Mouse (Mus musculus): ENCODE measurements at regions not wholly inside any gene's neighbourhood (a gene's known extent, or its start where the extent isn't known, plus 50 kb on each side); places are given as distances from the start of the nearest gene placed in this dataset.

GRCm38 (mm10) chr8:28117997-28118778 lies 670.7 kb downstream of the Poteg start:
- Histone ChIP-seq H3K27ac (ENCODE audit: low read depth, low read length) (no peak overlapping the region), H3K27me3 (ENCODE audit: control insufficient read depth, insufficient read depth, low read length) (no peaks in the 10 kb centered on the region), H3K36me3 (ENCODE audit: control insufficient read depth, insufficient read depth, low read length) (no peaks in the 10 kb centered on the region), H3K9me3 (ENCODE audit: control insufficient read depth, low read length) (no peaks in the 10 kb centered on the region), H3K4me2 (replicated peaks; ENCODE audit: low read depth, low read length) (no peak overlapping the region), H3K4me1 (replicated peaks; ENCODE audit: control insufficient read depth, insufficient read depth, low read length) (no peaks in the 10 kb centered on the region), H3K9ac (ENCODE audit: low read depth, low read length) (no peak overlapping the region), H3K4me3 (ENCODE audit: low read depth, low read length) (no peak overlapping the region)
- peak; percentile 57; the same call in 1 of the 2 replicates for ATAC-seq (ENCODE audit: low FRiP score)
- peak; percentile 12 for DNase-seq (ENCODE audit: low spot score)
- WGBS, result 64% methylated on average over 7 of the region's 7 CpGs

- H3K9ac ChIP-seq (ENCODE audit: low read depth, low read length), result no peak overlapping the region
Observed at GRCm38 (mm10) chr8:28125021-28125420, 677.6 kb downstream of the Poteg start.

GRCm38 (mm10) chr8:28141916-28142315 lies 694.4 kb downstream of the Poteg start:
- WGBS, result 39% methylated on average over 3 of the region's 3 CpGs
- no peak overlapping the region for H3K9ac ChIP-seq (ENCODE audit: low read depth, low read length)
- ATAC-seq (ENCODE audit: low FRiP score) (no peak), DNase-seq (ENCODE audit: low spot score) (no peak)
- no peaks in the 10 kb centered on the region for H3K9me3 ChIP-seq (ENCODE audit: control insufficient read depth, low read length)
- H3K4me1 ChIP-seq (replicated peaks; ENCODE audit: control insufficient read depth, insufficient read depth, low read length), result no peaks in the 10 kb centered on the region
- no peaks in the 10 kb centered on the region for H3K36me3 ChIP-seq (ENCODE audit: control insufficient read depth, insufficient read depth, low read length)
- H3K4me3 ChIP-seq (ENCODE audit: low read depth, low read length), result no peak overlapping the region
- no peaks in the 10 kb centered on the region for H3K27me3 ChIP-seq (ENCODE audit: control insufficient read depth, insufficient read depth, low read length)
- no peak overlapping the region for H3K4me2 ChIP-seq (replicated peaks; ENCODE audit: low read depth, low read length)
- H3K27ac ChIP-seq (ENCODE audit: low read depth, low read length), result no peak overlapping the region

More at GRCm38 (mm10) chr8:28125021-28125420, 677.6 kb downstream of the Poteg start:
- no peak overlapping the region for H3K4me2 ChIP-seq (replicated peaks; ENCODE audit: low read depth, low read length)
- 65% methylated on average over 3 of the region's 3 CpGs for WGBS
- no peaks in the 10 kb centered on the region for H3K4me1 ChIP-seq (replicated peaks; ENCODE audit: control insufficient read depth, insufficient read depth, low read length)
- ATAC-seq (ENCODE audit: low FRiP score) (no peak), DNase-seq (ENCODE audit: low spot score) (no peak)
- no peak overlapping the region for H3K27ac ChIP-seq (ENCODE audit: low read depth, low read length)
- no peak overlapping the region for H3K4me3 ChIP-seq (ENCODE audit: low read depth, low read length)
- H3K27me3 ChIP-seq (ENCODE audit: control insufficient read depth, insufficient read depth, low read length), result no peaks in the 10 kb centered on the region
- H3K36me3 ChIP-seq (ENCODE audit: control insufficient read depth, insufficient read depth, low read length), result no peaks in the 10 kb centered on the region
- H3K9me3 ChIP-seq (ENCODE audit: control insufficient read depth, low read length), result no peaks in the 10 kb centered on the region

- peak; percentile 23 for DNase-seq (ENCODE audit: low spot score)
- WGBS, result 83% methylated on average over 14 of the region's 14 CpGs
Observed at GRCm38 (mm10) chr8:28148599-28149452, 701.4 kb downstream of the Poteg start.

GRCm38 (mm10) chr8:28149453-28149767 lies 701.9 kb downstream of the Poteg start:
- WGBS, result 87% methylated on average over 3 of the region's 3 CpGs
- ATAC-seq (ENCODE audit: low FRiP score), result no peak
- Histone ChIP-seq H3K4me3 (ENCODE audit: low read depth, low read length) (no peak overlapping the region), H3K9ac (ENCODE audit: low read depth, low read length) (no peak overlapping the region), H3K4me2 (replicated peaks; ENCODE audit: low read depth, low read length) (no peak overlapping the region), H3K27me3 (ENCODE audit: control insufficient read depth, insufficient read depth, low read length) (no peaks in the 10 kb centered on the region), H3K9me3 (ENCODE audit: control insufficient read depth, low read length) (no peaks in the 10 kb centered on the region), H3K4me1 (replicated peaks; ENCODE audit: control insufficient read depth, insufficient read depth, low read length) (no peaks in the 10 kb centered on the region), H3K36me3 (ENCODE audit: control insufficient read depth, insufficient read depth, low read length) (no peaks in the 10 kb centered on the region), H3K27ac (ENCODE audit: low read depth, low read length) (no peak overlapping the region)
- DNase-seq (ENCODE audit: low spot score), result no peak

More at GRCm38 (mm10) chr8:28148599-28149452, 701.4 kb downstream of the Poteg start:
- Histone ChIP-seq H3K27ac (ENCODE audit: low read depth, low read length) (no peak overlapping the region), H3K9me3 (ENCODE audit: control insufficient read depth, low read length) (no peaks in the 10 kb centered on the region), H3K4me1 (replicated peaks; ENCODE audit: control insufficient read depth, insufficient read depth, low read length) (no peaks in the 10 kb centered on the region), H3K4me3 (ENCODE audit: low read depth, low read length) (no peak overlapping the region), H3K27me3 (ENCODE audit: control insufficient read depth, insufficient read depth, low read length) (no peaks in the 10 kb centered on the region), H3K9ac (ENCODE audit: low read depth, low read length) (no peak overlapping the region), H3K36me3 (ENCODE audit: control insufficient read depth, insufficient read depth, low read length) (no peaks in the 10 kb centered on the region), H3K4me2 (replicated peaks; ENCODE audit: low read depth, low read length) (no peak overlapping the region)
- ATAC-seq (ENCODE audit: low FRiP score), result no peak

- H3K9ac ChIP-seq (ENCODE audit: low read depth, low read length), result no peak overlapping the region
- H3K36me3 ChIP-seq (ENCODE audit: control insufficient read depth, insufficient read depth, low read length), result no peaks in the 10 kb centered on the region
- no peak overlapping the region for H3K4me3 ChIP-seq (ENCODE audit: low read depth, low read length)
- no peaks in the 10 kb centered on the region for H3K4me1 ChIP-seq (replicated peaks; ENCODE audit: control insufficient read depth, insufficient read depth, low read length)
- ATAC-seq (ENCODE audit: low FRiP score), result no peak
- H3K4me2 ChIP-seq (replicated peaks; ENCODE audit: low read depth, low read length), result no peak overlapping the region
- no peaks in the 10 kb centered on the region for H3K27me3 ChIP-seq (ENCODE audit: control insufficient read depth, insufficient read depth, low read length)
- DNase-seq (ENCODE audit: low spot score), result no peak
- whole genome bisulfite sequencing, result 88% methylated on average over 4 of the region's 4 CpGs
- no peak overlapping the region for H3K27ac ChIP-seq (ENCODE audit: low read depth, low read length)
- H3K9me3 ChIP-seq (ENCODE audit: control insufficient read depth, low read length), result no peaks in the 10 kb centered on the region
Observed at GRCm38 (mm10) chr8:28160651-28161050, 713.2 kb downstream of the Poteg start.

- Histone ChIP-seq H3K9me3 (ENCODE audit: control insufficient read depth, low read length) (no peaks in the 10 kb centered on the region), H3K4me1 (replicated peaks; ENCODE audit: control insufficient read depth, insufficient read depth, low read length) (no peaks in the 10 kb centered on the region), H3K4me2 (replicated peaks; ENCODE audit: low read depth, low read length) (no peak overlapping the region), H3K9ac (ENCODE audit: low read depth, low read length) (no peak overlapping the region), H3K27ac (ENCODE audit: low read depth, low read length) (no peak overlapping the region), H3K27me3 (ENCODE audit: control insufficient read depth, insufficient read depth, low read length) (no peaks in the 10 kb centered on the region), H3K36me3 (ENCODE audit: control insufficient read depth, insufficient read depth, low read length) (no peaks in the 10 kb centered on the region), H3K4me3 (ENCODE audit: low read depth, low read length) (no peak overlapping the region)
- DNase-seq (ENCODE audit: low spot score), result no peak
- 50% methylated on average over 1 of the region's 1 CpGs for whole genome bisulfite sequencing
- no peak for ATAC-seq (ENCODE audit: low FRiP score)
Observed at GRCm38 (mm10) chr8:28168036-28168435, 720.6 kb downstream of the Poteg start.

GRCm38 (mm10) chr8:28171456-28171855 lies 724.0 kb downstream of the Poteg start:
- H3K9me3 ChIP-seq (ENCODE audit: control insufficient read depth, low read length), result no peaks in the 10 kb centered on the region
- H3K36me3 ChIP-seq (ENCODE audit: control insufficient read depth, insufficient read depth, low read length), result no peaks in the 10 kb centered on the region
- no peaks in the 10 kb centered on the region for H3K4me1 ChIP-seq (replicated peaks; ENCODE audit: control insufficient read depth, insufficient read depth, low read length)
- H3K9ac ChIP-seq (ENCODE audit: low read depth, low read length), result no peak overlapping the region
- DNase-seq (ENCODE audit: low spot score) (no peak), ATAC-seq (ENCODE audit: low FRiP score) (no peak)
- no peak overlapping the region for H3K27ac ChIP-seq (ENCODE audit: low read depth, low read length)
- no peak overlapping the region for H3K4me2 ChIP-seq (replicated peaks; ENCODE audit: low read depth, low read length)
- H3K27me3 ChIP-seq (ENCODE audit: control insufficient read depth, insufficient read depth, low read length), result no peaks in the 10 kb centered on the region
- 49% methylated on average over 4 of the region's 4 CpGs for WGBS
- H3K4me3 ChIP-seq (ENCODE audit: low read depth, low read length), result no peak overlapping the region
